Mouse (Mus musculus) forebrain, embryonic 11.5 days (tissue): ENCODE data around the gene Tmtc4. TPM values are rescaled to one million over a fixed set of nuclear protein-coding genes. Genes with fewer than 3 reads are reported as not detected.
A peak's percentile ranks its signal among the peaks of the same experiment; 100 is the strongest.

Experiments used
- ATAC-seq: fragments of 200-750 bp; cut with Nextera tagmentation; replicated peaks from 2 replicates; pipeline ENCODE4 v1.8.0; 2017; ENCODE audit warnings: moderate TSS enrichment; ENCODE audit not compliant: low FRiP score
- DNase-seq: peaks from one replicate; pipeline ENCODE4 v3.0.0-alpha.2; 2017; ENCODE audit warnings: low spot score
- H3K27ac ChIP-seq: fragments of 300-500 bp; sonication (generic); 2 replicates; pipeline ENCODE4 v1.5.1; 2014; ENCODE audit warnings: low read depth, low read length
- H3K27me3 ChIP-seq: fragments of 300-500 bp; sonication (generic); 2 replicates; pipeline ENCODE4 v1.6.1; 2014; ENCODE audit warnings: mild to moderate bottlenecking, low read length, mixed read lengths; ENCODE audit not compliant: control insufficient read depth, insufficient read depth
- H3K36me3 ChIP-seq: fragments of 300-500 bp; sonication (generic); 2 replicates; pipeline ENCODE4 v1.6.1; 2014; ENCODE audit warnings: mild to moderate bottlenecking, low read length, moderate library complexity, mixed read lengths; ENCODE audit not compliant: control insufficient read depth, insufficient read depth
- H3K4me1 ChIP-seq: fragments of 300-500 bp; sonication (generic); replicated peaks from 2 replicates; pipeline ENCODE4 v1.6.1; 2014; ENCODE audit warnings: low read length, mixed read lengths; ENCODE audit not compliant: control insufficient read depth, insufficient read depth
- H3K4me2 ChIP-seq: fragments of 300-500 bp; sonication (generic); 2 replicates; pipeline ENCODE4 v1.6.1; 2014; ENCODE audit warnings: low read depth, mild to moderate bottlenecking, low read length, moderate library complexity, mixed read lengths; ENCODE audit not compliant: severe bottlenecking
- H3K4me3 ChIP-seq: fragments of 300-500 bp; sonication (generic); 2 replicates; pipeline ENCODE4 v1.5.1; 2014; ENCODE audit warnings: low read depth, low read length
- H3K9ac ChIP-seq: fragments of 300-500 bp; sonication (generic); 2 replicates; pipeline ENCODE4 v1.6.1; 2014; ENCODE audit warnings: low read length
- H3K9me3 ChIP-seq: fragments of 300-500 bp; sonication (generic); 2 replicates; pipeline ENCODE4 v1.6.1; 2016; ENCODE audit warnings: low read length, mixed read lengths; ENCODE audit not compliant: control insufficient read depth
- WGBS: fragments of 180-500 bp; shearing (Covaris S2); extraction: QIAGEN DNeasy Blood & Tissue Kit; methylation state at CpG from one replicate; pipeline ENCODE4 v1.1.7; 2014; 5-methylcytosine and 5-hydroxymethylcytosine counted together
- polyA plus RNA-seq: library from polyadenylated mRNA; unstranded; fragments of >200 nt; fragmentation: Nextera tagmentation; extraction: Ambion mirVana; gene quantifications from 2 replicates; pipeline ENCODE4 v1.2.1, GENCODE M21; 2014

Gene Tmtc4
- polyA plus RNA-seq, 1 experiment from 2014 or later: 37.2 TPM

GRCm38 (mm10) chr14:122881699-122882098 lies 102.1 kb downstream of the Tmtc4 start:
- no peaks in the 10 kb centered on the region for H3K9me3 ChIP-seq
- WGBS: 38% methylated on average over 2 of the region's 2 CpGs
- no peak overlapping the region for H3K9ac ChIP-seq
- no peak overlapping the region for H3K27ac ChIP-seq
- no peaks in the 10 kb centered on the region for H3K36me3 ChIP-seq
- ATAC-seq (peak; percentile 18; the same call in 1 of the 2 replicates), DNase-seq (no peak)
- no peak overlapping the region for H3K4me2 ChIP-seq
- H3K27me3 ChIP-seq: no peaks in the 10 kb centered on the region
- peaks cover 22% of the 10 kb centered on the region for H3K4me1 ChIP-seq
- H3K4me3 ChIP-seq: no peak overlapping the region

DNA sequence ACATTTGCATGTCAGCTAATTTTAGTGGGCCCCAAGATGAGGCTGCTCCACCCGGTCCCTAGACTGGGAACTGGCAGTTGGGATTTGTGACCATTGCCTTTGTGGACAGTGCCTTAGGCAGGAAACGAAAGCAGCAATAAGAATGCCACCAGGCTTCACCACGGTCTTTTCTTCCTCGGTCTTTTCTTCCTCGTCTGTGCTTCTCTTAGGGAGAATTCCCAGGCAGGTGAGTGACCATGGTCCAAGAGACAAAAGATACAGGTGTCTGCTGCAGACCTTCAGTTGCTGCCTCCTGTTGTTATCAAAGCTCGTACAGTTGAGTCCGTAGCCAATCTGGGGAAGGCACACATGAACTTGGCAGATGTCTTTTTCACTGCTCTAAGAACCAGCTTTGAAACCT lies 103.5 kb downstream of the Tmtc4 start:
- peaks cover 22% of the 10 kb centered on the region for H3K4me1 ChIP-seq
- no peak overlapping the region for H3K9ac ChIP-seq
- no peak overlapping the region for H3K27ac ChIP-seq
- H3K9me3 ChIP-seq: no peaks in the 10 kb centered on the region
- WGBS: 84% methylated on average over 7 of the region's 7 CpGs
- H3K27me3 ChIP-seq: no peaks in the 10 kb centered on the region
- no peak overlapping the region for H3K4me2 ChIP-seq
- no peak for ATAC-seq
- DNase-seq: no peak
- H3K36me3 ChIP-seq: no peaks in the 10 kb centered on the region
- H3K4me3 ChIP-seq: no peak overlapping the region

DNA sequence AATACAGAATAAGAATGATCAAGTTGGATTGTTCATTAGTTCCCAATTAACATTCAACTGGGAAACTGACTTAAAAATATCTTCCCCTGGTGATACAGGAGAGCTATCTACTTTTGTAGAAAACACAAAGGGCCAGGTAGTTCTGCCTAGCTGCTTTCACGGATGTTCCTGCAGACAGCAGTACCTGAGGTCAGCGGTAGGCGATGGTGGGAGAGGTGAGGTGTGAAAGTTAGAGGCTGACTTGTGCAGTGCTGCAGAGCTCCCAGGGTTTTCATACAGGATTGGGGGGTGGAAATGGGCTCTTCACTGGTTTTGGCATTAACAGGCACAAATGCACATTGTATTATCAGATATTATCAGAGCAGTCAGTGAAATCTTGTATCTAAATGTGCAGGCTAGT lies 106.0 kb downstream of the Tmtc4 start:
- Histone ChIP-seq H3K4me2 (no peak overlapping the region), H3K27ac (no peak overlapping the region), H3K4me3 (no peak overlapping the region), H3K9ac (no peak overlapping the region), H3K36me3 (no peaks in the 10 kb centered on the region), H3K27me3 (no peaks in the 10 kb centered on the region), H3K4me1 (peaks cover 10% of the 10 kb centered on the region), H3K9me3 (no peaks in the 10 kb centered on the region)
- DNase-seq: no peak
- 94% methylated on average over 3 of the region's 3 CpGs for WGBS
- no peak for ATAC-seq

DNA sequence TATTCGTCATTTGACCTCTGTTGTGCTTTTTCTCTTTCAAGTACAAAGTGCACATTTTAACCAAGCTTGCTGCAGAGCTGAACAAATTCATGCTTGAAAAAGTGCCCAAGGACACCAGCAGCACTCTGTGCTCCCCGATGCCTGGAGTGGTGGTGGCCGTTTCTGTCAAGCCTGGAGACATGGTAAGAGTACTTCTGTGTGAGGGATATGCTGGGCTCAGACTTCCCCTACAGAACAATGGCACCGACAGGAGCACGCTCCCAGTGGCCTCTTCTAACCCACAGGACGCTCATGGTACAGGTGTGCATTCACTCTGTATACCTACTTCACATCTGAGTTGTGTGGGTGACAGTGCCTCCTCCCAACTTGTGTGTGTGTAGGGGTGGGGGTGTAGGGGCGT lies 107.1 kb downstream of the Tmtc4 start:
- Histone ChIP-seq H3K9me3 (no peaks in the 10 kb centered on the region), H3K4me3 (no peak overlapping the region), H3K27me3 (no peaks in the 10 kb centered on the region), H3K36me3 (no peaks in the 10 kb centered on the region), H3K27ac (no peak overlapping the region), H3K4me2 (no peak overlapping the region), H3K9ac (no peak overlapping the region), H3K4me1 (peaks cover 4% of the 10 kb centered on the region)
- DNase-seq (no peak), ATAC-seq (no peak)
- WGBS: 70% methylated on average over 7 of the region's 7 CpGs

DNA sequence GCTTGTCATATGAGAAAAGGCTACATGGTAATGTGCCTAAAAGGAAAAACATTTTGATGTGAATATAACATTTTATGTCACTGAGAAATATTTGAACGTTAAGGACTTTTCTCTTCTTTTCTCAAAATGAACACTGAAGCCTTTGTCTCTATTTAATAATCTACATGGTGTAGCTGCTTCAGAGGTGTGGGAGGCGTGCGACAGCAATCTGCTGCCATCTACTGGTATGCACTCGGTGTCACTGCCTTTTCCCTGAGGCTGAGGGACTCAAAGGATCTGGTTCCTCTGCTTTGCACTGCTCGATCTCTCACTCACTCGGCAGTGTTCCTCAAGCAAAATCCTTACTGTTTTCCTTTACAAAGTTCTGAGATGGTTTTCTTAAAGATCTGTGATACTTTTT lies 107.7 kb downstream of the Tmtc4 start:
- Histone ChIP-seq H3K4me3 (no peak overlapping the region), H3K9ac (no peak overlapping the region), H3K36me3 (no peaks in the 10 kb centered on the region), H3K27me3 (no peaks in the 10 kb centered on the region), H3K9me3 (no peaks in the 10 kb centered on the region), H3K4me2 (no peak overlapping the region), H3K4me1 (peaks cover 3% of the 10 kb centered on the region), H3K27ac (no peak overlapping the region)
- 1% methylated on average over 6 of the region's 6 CpGs for WGBS
- ATAC-seq (peak; percentile 81), DNase-seq (peak; percentile 87)

DNA sequence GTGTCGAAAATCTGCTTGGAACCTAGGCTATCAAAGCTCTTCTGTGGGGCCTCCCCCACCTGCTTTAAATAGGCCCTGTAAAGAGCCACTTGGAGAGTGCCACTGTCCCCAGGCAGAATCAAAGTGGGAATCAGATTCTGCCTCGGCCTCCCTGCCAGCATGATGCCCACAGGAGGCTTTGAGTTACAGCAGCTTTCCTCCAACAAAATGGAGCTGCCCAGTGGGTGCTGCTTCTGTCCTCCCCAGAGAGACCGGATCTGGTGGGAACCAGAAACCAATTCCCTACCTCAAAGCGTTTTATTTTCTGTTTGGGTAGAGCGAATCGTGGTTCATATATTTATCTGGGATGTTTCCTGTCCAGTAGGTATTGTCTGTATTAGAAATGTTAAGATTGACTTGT lies 108.2 kb downstream of the Tmtc4 start:
- Histone ChIP-seq H3K36me3 (no peaks in the 10 kb centered on the region), H3K4me2 (no peak overlapping the region), H3K9ac (no peak overlapping the region; the same call in 1 of the 2 replicates), H3K4me1 (peaks cover 3% of the 10 kb centered on the region), H3K27me3 (no peaks in the 10 kb centered on the region), H3K4me3 (no peak overlapping the region), H3K27ac (no peak overlapping the region), H3K9me3 (no peaks in the 10 kb centered on the region)
- WGBS: 33% methylated on average over 6 of the region's 6 CpGs
- DNase-seq (no peak), ATAC-seq (no peak)

DNA sequence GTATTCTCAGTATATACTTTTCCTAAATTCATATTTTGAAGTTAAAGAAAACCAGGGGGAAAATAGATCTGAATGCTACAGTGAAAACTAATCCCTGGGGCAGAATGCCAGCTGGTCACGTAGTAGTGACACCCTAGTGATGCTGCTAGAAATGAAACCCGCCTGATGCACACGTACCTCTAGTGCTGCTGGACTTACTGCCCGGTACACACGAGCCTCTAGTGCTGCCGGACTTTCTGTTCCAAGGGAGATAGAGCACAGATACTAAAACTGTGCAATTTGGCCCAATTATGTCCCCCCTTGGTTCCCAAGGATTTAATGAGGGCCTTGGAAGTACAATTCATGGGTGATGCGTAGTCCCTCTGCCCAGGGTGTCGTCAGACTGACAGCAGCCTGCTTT lies 108.8 kb downstream of the Tmtc4 start:
- DNase-seq (no peak), ATAC-seq (no peak)
- 58% methylated on average over 8 of the region's 8 CpGs for WGBS
- H3K27ac ChIP-seq: no peak overlapping the region
- H3K4me3 ChIP-seq: no peak overlapping the region
- H3K4me1 ChIP-seq: peaks cover 3% of the 10 kb centered on the region
- no peaks in the 10 kb centered on the region for H3K36me3 ChIP-seq
- H3K27me3 ChIP-seq: peaks cover 3% of the 10 kb centered on the region; the same call in 1 of the 2 replicates
- H3K9me3 ChIP-seq: no peaks in the 10 kb centered on the region
- H3K9ac ChIP-seq: no peak overlapping the region
- no peak overlapping the region for H3K4me2 ChIP-seq

GRCm38 (mm10) chr14:122872612-122873011 lies 111.2 kb downstream of the Tmtc4 start:
- H3K27me3 ChIP-seq: peaks cover 4% of the 10 kb centered on the region; the same call in 1 of the 2 replicates
- H3K9me3 ChIP-seq: no peaks in the 10 kb centered on the region
- no peak overlapping the region for H3K4me3 ChIP-seq
- no peak overlapping the region for H3K27ac ChIP-seq
- WGBS: 79% methylated on average over 6 of the region's 6 CpGs
- H3K4me2 ChIP-seq: no peak overlapping the region
- no peak overlapping the region for H3K9ac ChIP-seq
- 0 out of 2 replicates have a peak, but pooled peaks have one; percentile 6 for ATAC-seq
- H3K4me1 ChIP-seq: peaks cover 3% of the 10 kb centered on the region
- no peak for DNase-seq
- no peaks in the 10 kb centered on the region for H3K36me3 ChIP-seq

- H3K36me3 ChIP-seq: no peaks in the 10 kb centered on the region
- H3K4me2 ChIP-seq: no peak overlapping the region
- peaks cover 4% of the 10 kb centered on the region; the same call in 1 of the 2 replicates for H3K27me3 ChIP-seq
- H3K9me3 ChIP-seq: no peaks in the 10 kb centered on the region
- no peak overlapping the region for H3K27ac ChIP-seq
- H3K4me1 ChIP-seq: peaks cover 5% of the 10 kb centered on the region
- 31% methylated on average over 4 of the region's 4 CpGs for WGBS
- peak; percentile 69 for ATAC-seq
- DNase-seq: no peak
- H3K4me3 ChIP-seq: no peak overlapping the region
- no peak overlapping the region for H3K9ac ChIP-seq
These were observed 111.8 kb downstream of the Tmtc4 start for GRCm38 (mm10) chr14:122871841-122872580.
